Mouse (Mus musculus) Patski (cell line): ENCODE results near the gene Rpap1. TPM values are rescaled to one million over a fixed set of nuclear protein-coding genes. Genes with fewer than 3 reads are reported as not detected.

Experiments
- ATAC-seq: fragments of 100-300 bp; one replicate; pipeline ENCODE4 v1.8.0; 2021
- CTCF ChIA-PET: fragments of 350-600 bp; sonication (Branson Sonifier 250); formaldehyde crosslinking; loops from one replicate; lab custom pipeline; 2022; ENCODE audit warnings: inconsistent platforms; lab: Charles Lee
- POLR2A ChIA-PET: fragments of 350-600 bp; sonication (Branson Sonifier 250); formaldehyde crosslinking; loops from one replicate; lab custom pipeline; 2022; ENCODE audit warnings: antibody characterized with exemption, inconsistent platforms; lab: Charles Lee
- DNase-seq: peaks from one replicate; pipeline ENCODE4 v3.0.0-alpha.2; 2011; ENCODE audit warnings: low read depth, low spot score
- H3K27me3 ChIP-seq: fragments of 371-371 bp; one replicate; pipeline ENCODE4 v1.5.1; 2021
- CTCF ChIP-seq: fragments of 100-300 bp; IDR thresholded peaks from one replicate; pipeline ENCODE4 v1.5.1; 2021
- in situ Hi-C: fragments of 300-500 bp; cut with MboI; formaldehyde crosslinking; loops from 3 replicates; pipeline ENCODE4 v1.11.1; 2018; ENCODE audit warnings: low pct_unique_long_range_greater_than_20kb, mixed read lengths
- polyA plus RNA-seq: library from polyadenylated mRNA; unstranded; gene quantifications from one replicate; pipeline ENCODE4 v1.2.3, GENCODE M21; 2021

Rpap1 gene
- 19.1 TPM for polyA plus RNA-seq

- CTCF ChIA-PET: no interaction called here
- DNase-seq: peak; percentile 25
Observed at GRCm38 (mm10) chr2:119787206-119787883, at the start of gene Rpap1. Gene Rpap1, minus strand, starts transcription at chr2:119787537.

GRCm38 (mm10) chr2:119834231-119834630 lies 46.9 kb upstream of the Rpap1 start:
- DNase-seq (no peak), ATAC-seq (no peak)
- peaks cover 7% of the 10 kb centered on the region for H3K27me3 ChIP-seq
- TF ChIP-seq CTCF: no peak
- ChIA-PET CTCF (no interaction called here), POLR2A (no interaction called here)
- in situ Hi-C loops: no loop called here

More at GRCm38 (mm10) chr2:119787206-119787883, at the start of gene Rpap1:
- ATAC-seq: peak; percentile 85
- H3K27me3 ChIP-seq: no peaks in the 10 kb centered on the region
- POLR2A ChIA-PET: interaction anchor here (1.0 kb wide), 1 partner anchor 14 kb away, joined by 3 read pairs; no protein-coding TSS in a partner anchor
- TF ChIP-seq CTCF: no peak
- in situ Hi-C loops: no loop called here

GRCm38 (mm10) chr2:119830579-119830978 lies 43.2 kb upstream of the Rpap1 start:
- in situ Hi-C loops: no loop called here
- DNase-seq (no peak), ATAC-seq (no peak)
- ChIA-PET POLR2A (interaction anchor here (0.7 kb wide), 1 partner anchor 17 kb away, joined by 4 read pairs; no protein-coding TSS in a partner anchor), CTCF (no interaction called here)
- H3K27me3 ChIP-seq: no peaks in the 10 kb centered on the region
- TF ChIP-seq CTCF: peak; percentile 43

GRCm38 (mm10) chr2:119821136-119821535 lies 33.8 kb upstream of the Rpap1 start:
- ATAC-seq (no peak), DNase-seq (no peak)
- no peak for TF ChIP-seq CTCF
- no peaks in the 10 kb centered on the region for H3K27me3 ChIP-seq
- ChIA-PET POLR2A (no interaction called here), CTCF (no interaction called here)
- in situ Hi-C loops: no loop called here

- ATAC-seq: no peak
- CTCF ChIA-PET: no interaction called here
- H3K27me3 ChIP-seq: no peaks in the 10 kb centered on the region
- no peak for DNase-seq
- TF ChIP-seq CTCF: no peak
- POLR2A ChIA-PET: interaction anchor here (0.6 kb wide), 1 partner anchor 86 kb away, joined by 3 read pairs; no protein-coding TSS in a partner anchor
- in situ Hi-C loops: no loop called here
Observed at GRCm38 (mm10) chr2:119818668-119819272, 31.4 kb upstream of the Rpap1 start.

GRCm38 (mm10) chr2:119817047-119817446 lies 29.7 kb upstream of the Rpap1 start:
- ATAC-seq: no peak

GRCm38 (mm10) chr2:119816611-119817010 lies 29.3 kb upstream of the Rpap1 start:
- no peak for ATAC-seq
- no peak for DNase-seq
- no peak for TF ChIP-seq CTCF
- in situ Hi-C loops: no loop called here
- ChIA-PET POLR2A (no interaction called here), CTCF (no interaction called here)
- H3K27me3 ChIP-seq: no peaks in the 10 kb centered on the region

More at GRCm38 (mm10) chr2:119817047-119817446, 29.7 kb upstream of the Rpap1 start:
- H3K27me3 ChIP-seq: no peaks in the 10 kb centered on the region
- in situ Hi-C loops: no loop called here
- no peak for DNase-seq
- POLR2A ChIA-PET: no interaction called here
- CTCF ChIA-PET: no interaction called here
- TF ChIP-seq CTCF: no peak

GRCm38 (mm10) chr2:119814376-119814933 lies 27.1 kb upstream of the Rpap1 start:
- CTCF ChIA-PET: interaction anchor here (1.5 kb wide), 1 partner anchor 24 kb away, joined by 3 read pairs; no protein-coding TSS in a partner anchor

GRCm38 (mm10) chr2:119811490-119812146 lies 24.3 kb upstream of the Rpap1 start:
- no peaks in the 10 kb centered on the region for H3K27me3 ChIP-seq
- ChIA-PET POLR2A (no interaction called here), CTCF (no interaction called here)
- no peak for ATAC-seq
- no peak for TF ChIP-seq CTCF
- in situ Hi-C loops: no loop called here
- no peak for DNase-seq

More at GRCm38 (mm10) chr2:119814376-119814933, 27.1 kb upstream of the Rpap1 start:
- ATAC-seq (no peak), DNase-seq (no peak)
- in situ Hi-C loops: no loop called here
- no peaks in the 10 kb centered on the region for H3K27me3 ChIP-seq
- no peak for TF ChIP-seq CTCF
- POLR2A ChIA-PET: interaction anchor here (0.6 kb wide), 1 partner anchor 14 kb away, joined by 7 read pairs; no protein-coding TSS in a partner anchor

GRCm38 (mm10) chr2:119810890-119811289 lies 23.6 kb upstream of the Rpap1 start:
- no peak for TF ChIP-seq CTCF
- in situ Hi-C loops: no loop called here
- ChIA-PET CTCF (no interaction called here), POLR2A (no interaction called here)
- ATAC-seq: no peak
- H3K27me3 ChIP-seq: no peaks in the 10 kb centered on the region
- DNase-seq: no peak
